Comparison of ENCODE assay signal across 14 mouse cellular contexts in genomic region chr9:63851809-63852208, GRCm38 (mm10).
DNase-seq lines count a peak whose midpoint lies in the region; ATAC-seq and TF ChIP-seq lines count a peak whose summit lies in the region.
"Had no signal": no experiment of that assay in that cellular context is flagged by ENCODE, and none has a peak within 500 bp of the region (broad histone marks: within the 10 kb centered on the region; RNA-seq: fewer than 3 reads in every experiment).

No protein-coding gene starts in this region.

- TF ChIP-seq CTCF in E14TG2a.4 (conservative IDR thresholded peaks at IDR 0.05; ENCODE audit: low read length): no peak
- TF ChIP-seq CTCF in thymus, adult 2 months (IDR thresholded peaks at IDR 0.05; ENCODE audit: borderline replicate concordance, control insufficient read depth, extremely low read depth, insufficient read depth, low read length, poor library complexity): no peak

- no peak overlapping the region for H3K4me2 ChIP-seq in forebrain, embryonic 13.5 days
- no peak overlapping the region for H3K4me2 ChIP-seq in forebrain, embryonic 11.5 days (ENCODE audit: low read depth, low read length, severe bottlenecking)
- H3K4me2 ChIP-seq: liver, embryonic 11.5 days had no signal

- ATAC-seq in forebrain, embryonic 13.5 days: peak; percentile 51; the same call in 1 of the 2 replicates
- no peak for ATAC-seq in forebrain, embryonic 11.5 days (replicated peaks; ENCODE audit: low FRiP score)

- 53% methylated on average over 12 of the region's 12 CpGs for WGBS in forebrain, embryonic 13.5 days
- WGBS in forebrain, embryonic 11.5 days: 79% methylated on average over 12 of the region's 12 CpGs
- WGBS in thymus, adult 2 months: 85% methylated on average over 12 of the region's 12 CpGs

- peaks cover 12% of the 10 kb centered on the region for H3K4me1 ChIP-seq in forebrain, embryonic 13.5 days
- H3K4me1 ChIP-seq in forebrain, embryonic 11.5 days (replicated peaks; ENCODE audit: control insufficient read depth, insufficient read depth, low read length): no peaks in the 10 kb centered on the region
- peaks cover 35% of the 10 kb centered on the region for H3K4me1 ChIP-seq in E14TG2a.4 (replicated peaks; ENCODE audit: low read depth, low read length)
- H3K4me1 ChIP-seq in thymus, adult 2 months (replicated peaks; ENCODE audit: control insufficient read depth, insufficient read depth, low read length): 0 out of 2 replicates have a peak, but pooled peaks cover 3% of the 10 kb centered on the region

- H3K27me3 ChIP-seq in forebrain, embryonic 13.5 days: no peaks in the 10 kb centered on the region
- H3K27me3 ChIP-seq in forebrain, embryonic 11.5 days (ENCODE audit: control insufficient read depth, insufficient read depth, low read length): no peaks in the 10 kb centered on the region
- H3K27me3 ChIP-seq in E14TG2a.4 (ENCODE audit: insufficient read depth, low read length): peaks cover 4% of the 10 kb centered on the region; the same call in 1 of the 2 replicates
- H3K27me3 ChIP-seq in thymus, adult 2 months (ENCODE audit: control insufficient read depth, insufficient read depth, low read length): no peaks in the 10 kb centered on the region

- H3K9me3 ChIP-seq in forebrain, embryonic 13.5 days (replicated peaks): no peaks in the 10 kb centered on the region
- no peaks in the 10 kb centered on the region for H3K9me3 ChIP-seq in forebrain, embryonic 11.5 days (ENCODE audit: control insufficient read depth, low read length)
- no peaks in the 10 kb centered on the region for H3K9me3 ChIP-seq in E14TG2a.4 (ENCODE audit: low read length)

- DNase-seq in forebrain, embryonic 11.5 days (ENCODE audit: low spot score): no peak
- peak; percentile 56 to 74 for DNase-seq in layer of hippocampus, adult 18-20 months (ENCODE audit: low spot score in 2 of 2)
- DNase-seq in layer of hippocampus, postnatal 25 days (ENCODE audit: extremely low spot score in 1 of 2, low spot score in 1 of 2): no peak
- DNase-seq in layer of hippocampus, postnatal 36 days: peak; percentile 28 to 41
- DNase-seq in B cell, adult 2 months: no peak
- no peak for DNase-seq in thymus, adult 2 months
- DNase-seq: cerebellum, adult 11-12 months; cerebellum, postnatal 36 days; kidney, adult 8-10 months; midbrain, embryonic 14.5 days had no signal

- no peak overlapping the region for H3K4me3 ChIP-seq in forebrain, embryonic 13.5 days
- H3K4me3 ChIP-seq in forebrain, embryonic 11.5 days (ENCODE audit: low read depth, low read length): no peak overlapping the region
- H3K4me3 ChIP-seq in E14TG2a.4 (replicated peaks; ENCODE audit: low read length): 0 out of 2 replicates have a peak overlapping the region, but pooled peaks have one; percentile 29
- H3K4me3 ChIP-seq in thymus, adult 2 months (ENCODE audit: control insufficient read depth, insufficient read depth, low read length): no peak overlapping the region

- no peak for TF ChIP-seq POLR2A in thymus, adult 2 months (IDR thresholded peaks at IDR 0.05; ENCODE audit: control insufficient read depth, extremely low read depth, insufficient read depth, low read length, poor library complexity)

- H3K27ac ChIP-seq in forebrain, embryonic 13.5 days: no peak overlapping the region
- no peak overlapping the region for H3K27ac ChIP-seq in forebrain, embryonic 11.5 days (ENCODE audit: low read depth, low read length)
- H3K27ac ChIP-seq in thymus, adult 2 months (ENCODE audit: control insufficient read depth, insufficient read depth, low read length): no peak overlapping the region
- H3K27ac ChIP-seq: macrophage had no signal

- H3K36me3 ChIP-seq in forebrain, embryonic 13.5 days (ENCODE audit: poor library complexity, severe bottlenecking): no peaks in the 10 kb centered on the region
- no peaks in the 10 kb centered on the region for H3K36me3 ChIP-seq in forebrain, embryonic 11.5 days (ENCODE audit: control insufficient read depth, insufficient read depth, low read length)
- H3K36me3 ChIP-seq in E14TG2a.4 (ENCODE audit: insufficient read depth, low read length): no peaks in the 10 kb centered on the region
- H3K36me3 ChIP-seq in thymus, adult 2 months (ENCODE audit: control insufficient read depth, insufficient read depth, low read length): no peaks in the 10 kb centered on the region

- H3K9ac ChIP-seq in forebrain, embryonic 13.5 days: no peak overlapping the region
- no peak overlapping the region for H3K9ac ChIP-seq in forebrain, embryonic 11.5 days (ENCODE audit: low read length)

Comparison
In these comparisons a context has a peak if more than half of its experiments do, and no peak if none do; other contexts are left out.
1. DNase-seq: peak in layer of hippocampus, adult 18-20 months (2 of 2) and layer of hippocampus, postnatal 36 days (2 of 2); none in forebrain, embryonic 11.5 days (single experiment), layer of hippocampus, postnatal 25 days (0 of 2), B cell, adult 2 months (0 of 2) and thymus, adult 2 months (single experiment).